Mouse (Mus musculus) testis, adult 2 months (tissue): Measurements from ENCODE around the gene Hist1h2aa.

ENCODE experiments used
- CTCF ChIP-seq: fragments of 200-500 bp; IDR thresholded peaks from 2 replicates; pipeline ENCODE4 v1.5.1; 2012; ENCODE audit warnings: low read depth, mild to moderate bottlenecking, inconsistent platforms, low read length, moderate library complexity; ENCODE audit not compliant: control insufficient read depth, insufficient read depth, insufficient replicate concordance
- POLR2A ChIP-seq: fragments of 200-500 bp; IDR thresholded peaks from 2 replicates; pipeline ENCODE4 v1.6.1; 2012; ENCODE audit warnings: low read depth, mild to moderate bottlenecking, inconsistent platforms, low read length, moderate library complexity; ENCODE audit not compliant: control insufficient read depth

- TF ChIP-seq CTCF (no peak), POLR2A (no peak)
Observed at GRCm38 (mm10) chr13:23889011-23889605, 45.2 kb upstream of the Hist1h2aa start.
